Mouse (Mus musculus) thymus, adult 2 months (tissue): ENCODE measurements at regions not wholly inside any gene's neighbourhood (a gene's known extent, or its start where the extent isn't known, plus 50 kb on each side); places are given as distances from the start of the nearest gene placed in this dataset.

ENCODE experiments used
- DNase-seq: peaks from one replicate; pipeline ENCODE4 v3.0.0; 2021
- H3K27ac ChIP-seq: fragments of 200-500 bp; 2 replicates; pipeline ENCODE4 v1.5.1; 2012; ENCODE audit warnings: low read length, control low read depth; ENCODE audit not compliant: control insufficient read depth, insufficient read depth
- H3K27me3 ChIP-seq: fragments of 200-500 bp; 2 replicates; pipeline ENCODE4 v1.6.1; 2012; ENCODE audit warnings: mild to moderate bottlenecking, low read length, moderate library complexity, mixed read lengths; ENCODE audit not compliant: control insufficient read depth, insufficient read depth
- H3K36me3 ChIP-seq: fragments of 200-500 bp; 2 replicates; pipeline ENCODE4 v1.6.1; 2012; ENCODE audit warnings: mild to moderate bottlenecking, low read length, moderate library complexity; ENCODE audit not compliant: control insufficient read depth, insufficient read depth
- H3K4me1 ChIP-seq: fragments of 200-500 bp; replicated peaks from 2 replicates; pipeline ENCODE4 v1.6.1; 2012; ENCODE audit warnings: low read length; ENCODE audit not compliant: control insufficient read depth, insufficient read depth
- H3K4me3 ChIP-seq: fragments of 200-500 bp; 2 replicates; pipeline ENCODE4 v1.5.1; 2012; ENCODE audit warnings: mild to moderate bottlenecking, low read length, control low read depth, moderate library complexity; ENCODE audit not compliant: control insufficient read depth, insufficient read depth
- CTCF ChIP-seq: fragments of 200-500 bp; IDR thresholded peaks from 2 replicates; pipeline ENCODE4 v1.5.1; 2012; ENCODE audit warnings: mild to moderate bottlenecking, control low read depth, low read length, moderate library complexity, borderline replicate concordance; ENCODE audit not compliant: control insufficient read depth, poor library complexity, insufficient read depth; ENCODE audit errors: extremely low read depth
- POLR2A ChIP-seq: fragments of 200-500 bp; IDR thresholded peaks from 2 replicates; pipeline ENCODE4 v1.6.1; 2012; ENCODE audit warnings: mild to moderate bottlenecking, low read length, control low read depth, moderate library complexity; ENCODE audit not compliant: control insufficient read depth, poor library complexity, insufficient read depth; ENCODE audit errors: extremely low read depth
- WGBS: fragments of 180-500 bp; shearing (Covaris S2); methylation state at CpG from one replicate; pipeline ENCODE4 v1.1.7; 2018; 5-methylcytosine and 5-hydroxymethylcytosine counted together

DNA sequence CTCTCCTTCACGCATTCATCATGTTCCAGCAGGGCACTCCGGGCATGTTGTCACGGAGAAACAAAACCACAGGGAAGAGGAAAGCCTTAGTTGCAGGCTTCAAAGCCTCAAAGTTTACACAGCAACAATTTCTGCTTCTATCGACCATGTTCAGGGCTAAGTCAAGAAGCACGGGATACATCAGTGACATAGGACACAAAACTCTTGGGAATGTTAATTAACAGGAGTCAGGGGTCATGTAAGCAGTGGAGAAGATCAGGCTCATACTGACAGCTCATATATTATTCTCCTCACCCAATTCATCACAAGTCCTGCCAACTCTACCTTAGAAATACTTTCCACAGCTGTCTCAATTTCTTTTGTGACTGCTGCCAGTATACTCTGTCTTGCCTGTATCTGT lies 133.0 kb upstream of the Btbd3 start:
- no peak overlapping the region for H3K27ac ChIP-seq
- no peaks in the 10 kb centered on the region for H3K27me3 ChIP-seq
- TF ChIP-seq CTCF (no peak), POLR2A (no peak)
- H3K4me1 ChIP-seq, result no peaks in the 10 kb centered on the region
- H3K4me3 ChIP-seq, result no peak overlapping the region
- 91% methylated on average over 5 of the region's 5 CpGs for WGBS
- no peak for DNase-seq
- H3K36me3 ChIP-seq, result no peaks in the 10 kb centered on the region

DNA sequence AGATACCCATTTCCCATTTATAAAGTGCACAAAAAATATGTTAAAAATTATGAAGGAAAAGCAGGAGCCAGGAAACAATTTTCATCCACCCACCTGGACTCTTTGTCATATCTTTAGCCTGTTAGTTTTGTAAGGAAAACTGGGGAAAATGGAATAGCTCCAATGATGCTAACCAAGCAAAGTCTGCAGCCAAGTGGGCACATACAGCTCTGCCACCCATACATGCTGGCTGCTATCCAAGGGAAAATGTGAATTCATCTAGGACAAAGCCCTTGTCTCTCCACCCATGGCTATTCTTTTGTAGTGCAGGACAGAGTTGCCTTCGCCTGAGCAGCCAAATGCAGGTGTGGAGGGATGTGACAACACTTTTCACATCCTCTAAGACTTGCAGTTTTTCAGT lies 135.5 kb upstream of the Btbd3 start:
- no peak overlapping the region for H3K27ac ChIP-seq
- H3K4me3 ChIP-seq, result no peak overlapping the region
- no peaks in the 10 kb centered on the region for H3K4me1 ChIP-seq
- H3K27me3 ChIP-seq, result no peaks in the 10 kb centered on the region
- TF ChIP-seq POLR2A (no peak), CTCF (no peak)
- 81% methylated on average over 1 of the region's 1 CpGs for WGBS
- no peak for DNase-seq
- H3K36me3 ChIP-seq, result no peaks in the 10 kb centered on the region

DNA sequence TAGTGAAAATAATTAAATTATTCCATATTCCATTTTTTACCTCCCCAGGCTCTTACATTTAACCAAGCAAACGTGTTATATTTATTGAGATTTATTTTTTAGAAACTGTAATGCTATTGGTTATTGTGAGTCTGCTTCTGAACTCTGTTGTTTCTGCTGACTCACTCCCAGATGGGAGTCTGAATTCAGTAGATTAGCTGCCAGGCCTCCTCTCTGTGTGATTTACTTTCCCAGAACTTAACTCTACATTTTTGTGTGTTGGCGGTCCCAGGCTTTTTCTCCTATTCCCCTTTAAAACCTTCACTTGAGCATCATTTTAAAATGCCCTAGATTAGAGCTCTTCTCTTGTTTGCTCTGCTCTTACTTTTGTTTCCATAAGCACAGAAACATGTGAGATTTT lies 136.2 kb upstream of the Btbd3 start:
- 65% methylated on average over 2 of the region's 2 CpGs for WGBS
- Histone ChIP-seq H3K4me1 (no peaks in the 10 kb centered on the region), H3K27me3 (no peaks in the 10 kb centered on the region), H3K4me3 (no peak overlapping the region), H3K36me3 (no peaks in the 10 kb centered on the region), H3K27ac (no peak overlapping the region)
- DNase-seq, result no peak
- TF ChIP-seq CTCF (no peak), POLR2A (no peak)

- DNase-seq, result no peak
- Histone ChIP-seq H3K4me3 (no peak overlapping the region), H3K27me3 (no peaks in the 10 kb centered on the region), H3K36me3 (no peaks in the 10 kb centered on the region), H3K27ac (no peak overlapping the region), H3K4me1 (no peaks in the 10 kb centered on the region)
- TF ChIP-seq CTCF (no peak), POLR2A (no peak)
- WGBS, result 68% methylated on average over 2 of the region's 2 CpGs
Observed at GRCm38 (mm10) chr2:138099777-138100176, 156.6 kb upstream of the Btbd3 start.

DNA sequence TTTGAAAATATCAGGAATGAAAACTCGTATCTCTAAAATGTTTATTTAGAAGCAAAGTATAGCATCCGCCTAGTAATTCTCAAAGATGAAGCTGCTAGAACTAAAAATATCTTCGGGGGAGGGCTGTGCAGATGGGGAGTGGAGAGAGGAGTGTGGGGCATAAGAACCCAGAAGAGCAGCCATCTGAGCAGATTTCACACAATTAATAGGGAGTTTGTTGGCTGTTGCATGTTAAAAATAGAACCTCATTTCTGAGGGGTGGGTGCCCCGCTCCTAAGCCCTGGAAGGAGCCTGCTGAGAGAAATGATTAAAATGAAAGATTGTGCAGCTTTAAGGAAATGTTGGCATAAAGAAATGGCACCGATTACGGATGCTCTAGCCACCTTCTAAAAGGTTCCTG lies 171.0 kb upstream of the Btbd3 start:
- WGBS, result 92% methylated on average over 6 of the region's 6 CpGs
- DNase-seq, result no peak
- no peak for TF ChIP-seq POLR2A
- no peak for TF ChIP-seq CTCF
- Histone ChIP-seq H3K27ac (no peak overlapping the region), H3K36me3 (no peaks in the 10 kb centered on the region), H3K27me3 (no peaks in the 10 kb centered on the region), H3K4me1 (no peaks in the 10 kb centered on the region), H3K4me3 (no peak overlapping the region)

GRCm38 (mm10) chr2:138084564-138085283 lies 171.6 kb upstream of the Btbd3 start:
- H3K27me3 ChIP-seq, result no peaks in the 10 kb centered on the region
- 94% methylated on average over 6 of the region's 6 CpGs for WGBS
- H3K27ac ChIP-seq, result no peak overlapping the region
- no peak overlapping the region for H3K4me3 ChIP-seq
- no peaks in the 10 kb centered on the region for H3K36me3 ChIP-seq
- TF ChIP-seq POLR2A, result no peak
- no peak for DNase-seq
- no peaks in the 10 kb centered on the region for H3K4me1 ChIP-seq
